Mouse (Mus musculus) testis, adult 2 months (tissue): ENCODE data around the gene Olfr1086.

Experiments used
- CTCF ChIP-seq: fragments of 200-500 bp; IDR thresholded peaks from 2 replicates; pipeline ENCODE4 v1.5.1; 2012; ENCODE audit warnings: low read depth, mild to moderate bottlenecking, inconsistent platforms, low read length, moderate library complexity; ENCODE audit not compliant: control insufficient read depth, insufficient read depth, insufficient replicate concordance
- POLR2A ChIP-seq: fragments of 200-500 bp; IDR thresholded peaks from 2 replicates; pipeline ENCODE4 v1.6.1; 2012; ENCODE audit warnings: low read depth, mild to moderate bottlenecking, inconsistent platforms, low read length, moderate library complexity; ENCODE audit not compliant: control insufficient read depth

GRCm38 (mm10) chr2:86698295-86698694 is 18.4 kb upstream of the Olfr1086 start, which contains the start of gene Olfr1087:
- no peak for TF ChIP-seq CTCF
- TF ChIP-seq POLR2A: no peak
